Mouse (Mus musculus) spleen, embryonic (tissue): ENCODE measurements around the gene Src.

Experiments
- CTCF ChIA-PET: fragments of 350-600 bp; sonication (Branson Sonifier 250); formaldehyde crosslinking; loops from one replicate; lab custom pipeline; 2022; lab: Charles Lee

The Src gene

GRCm38 (mm10) chr2:157434497-157434896 is 16.3 kb downstream of the Src start:
- CTCF ChIA-PET = interaction anchor here (0.6 kb wide), 1 partner anchor 42 kb away, joined by 3 read pairs; no protein-coding TSS in a partner anchor

GRCm38 (mm10) chr2:157436496-157436895 is 18.3 kb downstream of the Src start:
- CTCF ChIA-PET = no interaction called here

GRCm38 (mm10) chr2:157437123-157437522 is 18.9 kb downstream of the Src start:
- CTCF ChIA-PET = no interaction called here

- CTCF ChIA-PET = no interaction called here
Observed at GRCm38 (mm10) chr2:157441363-157441762, 23.1 kb downstream of the Src start.

GRCm38 (mm10) chr2:157447297-157448158 is 29.3 kb downstream of the Src start:
- CTCF ChIA-PET = no interaction called here

- CTCF ChIA-PET = no interaction called here
Observed at GRCm38 (mm10) chr2:157448356-157448755, 30.1 kb downstream of the Src start.

GRCm38 (mm10) chr2:157450905-157451304 is 32.7 kb downstream of the Src start:
- CTCF ChIA-PET = no interaction called here

GRCm38 (mm10) chr2:157451372-157452040 is 33.3 kb downstream of the Src start:
- CTCF ChIA-PET = no interaction called here

- CTCF ChIA-PET = interaction anchor here (0.7 to 1.7 kb wide), 3 partner anchors 112 to 119 kb away, joined by 3 to 12 read pairs (median 3); no protein-coding TSS in a partner anchor
Observed at GRCm38 (mm10) chr2:157457100-157457806, 39.0 kb downstream of the Src start.

- CTCF ChIA-PET = interaction anchor here (0.5 to 1.7 kb wide), 5 partner anchors 20 to 697 kb away, joined by 3 to 12 read pairs (median 4); no protein-coding TSS in a partner anchor
Observed at GRCm38 (mm10) chr2:157458472-157458871, 40.2 kb downstream of the Src start.

GRCm38 (mm10) chr2:157459736-157460135 is 41.5 kb downstream of the Src start:
- CTCF ChIA-PET = no interaction called here

- CTCF ChIA-PET = interaction anchor here (0.7 kb wide), 1 partner anchor 17 kb away, joined by 3 read pairs; no protein-coding TSS in a partner anchor
Observed at GRCm38 (mm10) chr2:157462776-157463710, 44.8 kb downstream of the Src start.

- CTCF ChIA-PET = no interaction called here
Observed at GRCm38 (mm10) chr2:157463887-157464745, 45.9 kb downstream of the Src start.

GRCm38 (mm10) chr2:157464746-157465126 is 46.5 kb downstream of the Src start:
- CTCF ChIA-PET = no interaction called here

- CTCF ChIA-PET = no interaction called here
Observed at GRCm38 (mm10) chr2:157466836-157467235, 48.6 kb downstream of the Src start.

- CTCF ChIA-PET = interaction anchor here (1.0 kb wide), 1 partner anchor 8 kb away, joined by 3 read pairs; no protein-coding TSS in a partner anchor
Observed at GRCm38 (mm10) chr2:157468130-157468796, 50.0 kb downstream of the Src start.

- CTCF ChIA-PET = interaction anchor here (0.6 kb wide), 1 partner anchor 12 kb away, joined by 9 read pairs; no protein-coding TSS in a partner anchor
Observed at GRCm38 (mm10) chr2:157471292-157471691, 53.0 kb downstream of the Src start.

GRCm38 (mm10) chr2:157471737-157472136 is 53.5 kb downstream of the Src start:
- CTCF ChIA-PET = no interaction called here

GRCm38 (mm10) chr2:157472469-157472868 is 54.2 kb downstream of the Src start:
- CTCF ChIA-PET = no interaction called here
